Mouse (Mus musculus): ENCODE measurements around the gene Sox5.

Sox5 gene

DNA sequence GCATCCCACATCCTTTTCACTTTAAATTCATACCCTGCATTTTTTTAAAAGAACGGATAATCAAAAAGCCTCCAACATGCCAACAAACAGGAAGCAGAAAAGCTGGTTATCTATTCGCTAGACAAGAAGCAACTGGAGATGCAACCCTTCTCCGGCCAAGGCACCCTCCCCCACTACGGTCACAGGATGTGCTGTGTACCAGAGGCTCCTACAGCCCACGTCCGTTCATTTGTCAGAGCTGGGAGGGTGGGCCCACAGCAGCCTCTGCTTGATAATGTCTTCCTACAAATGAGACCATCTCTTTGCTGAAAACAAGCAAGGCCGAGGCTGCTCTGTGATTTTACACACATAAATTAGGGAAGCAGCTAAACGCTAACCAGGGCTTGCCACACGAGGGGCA, 69.9 kb downstream of the Sox5 start:
- peak; percentile 7 for DNase-seq

DNA sequence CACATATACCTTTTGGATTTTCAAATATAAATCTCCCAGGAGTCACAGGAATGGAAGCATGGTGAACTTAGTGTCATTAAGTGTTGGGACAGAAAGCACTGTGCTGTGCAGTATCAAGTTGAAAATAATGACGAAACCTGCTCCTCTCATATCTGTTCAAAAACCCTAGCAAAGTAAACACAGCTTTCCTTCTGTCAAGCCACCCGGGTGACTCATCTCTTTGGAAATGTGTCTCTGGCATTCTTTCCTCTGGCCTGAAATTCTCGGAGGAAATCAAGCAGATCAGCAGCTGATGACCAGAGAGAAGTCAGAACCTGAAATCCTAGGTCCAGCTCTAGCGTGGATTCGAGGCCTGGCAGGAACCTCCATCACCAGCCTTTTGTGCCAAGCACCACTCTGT, 71.0 kb downstream of the Sox5 start:
- DNase-seq: no peak

- no peak for DNase-seq
Measured at GRCm38 (mm10) chr6:144709614-144710180, 72.1 kb downstream of the Sox5 start.

DNA sequence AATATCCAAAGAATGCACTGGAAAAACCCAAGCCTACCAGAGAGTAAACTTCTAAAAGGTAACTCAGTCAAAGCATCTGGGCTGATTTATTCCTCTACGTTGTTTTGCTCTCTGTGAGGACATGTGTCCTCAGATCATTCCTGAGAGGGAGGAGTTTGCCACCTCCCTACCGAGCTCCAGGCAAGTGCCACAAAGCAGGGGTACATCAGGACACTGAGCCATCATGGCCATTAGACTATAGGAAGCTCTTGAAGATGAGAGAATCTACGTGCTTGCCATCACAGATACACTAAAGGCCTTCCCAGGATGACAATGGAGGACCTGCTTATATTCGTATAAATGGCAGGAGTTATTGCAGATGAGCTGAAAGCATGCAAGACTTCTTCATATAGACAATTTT, 73.4 kb downstream of the Sox5 start:
- DNase-seq: no peak

DNA sequence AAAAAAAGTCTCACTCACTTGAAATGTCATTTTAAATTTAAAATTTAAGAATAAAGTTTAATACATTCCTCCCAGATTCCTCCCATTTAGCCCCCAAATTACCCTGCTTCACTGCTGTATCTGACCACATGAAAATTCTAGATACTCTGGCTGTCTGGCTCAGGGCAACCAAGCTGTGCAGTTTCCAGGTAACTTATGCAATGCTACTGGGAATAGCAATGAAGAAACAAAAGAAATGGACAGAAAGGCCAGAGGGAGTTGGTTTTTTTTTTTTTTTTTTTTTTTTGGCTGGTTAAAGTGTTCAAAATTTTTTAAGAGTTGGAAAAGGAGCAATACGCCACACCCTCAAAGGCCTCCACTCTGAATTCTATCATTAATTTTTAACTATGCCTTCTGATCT, 73.8 kb downstream of the Sox5 start:
- no peak for DNase-seq

DNA sequence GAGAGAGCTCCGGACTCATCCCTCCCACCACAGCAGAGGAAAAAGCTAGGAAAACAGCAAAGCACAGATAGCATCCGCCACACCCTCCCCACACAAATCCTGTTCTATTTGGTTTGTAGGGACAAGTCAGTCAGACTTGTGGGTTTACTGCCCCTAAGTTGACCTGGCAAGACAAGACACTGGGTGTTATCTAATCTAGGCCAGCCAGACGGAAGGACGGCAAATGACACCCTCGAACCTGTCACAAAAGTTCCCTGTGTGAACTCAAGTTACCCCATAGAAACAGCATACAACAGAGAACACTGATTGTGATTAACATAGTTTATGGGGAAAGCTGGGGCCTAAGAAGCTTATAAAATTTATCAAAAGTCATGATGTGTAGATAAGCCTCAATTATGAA, 76.8 kb downstream of the Sox5 start:
- no peak for DNase-seq

DNA sequence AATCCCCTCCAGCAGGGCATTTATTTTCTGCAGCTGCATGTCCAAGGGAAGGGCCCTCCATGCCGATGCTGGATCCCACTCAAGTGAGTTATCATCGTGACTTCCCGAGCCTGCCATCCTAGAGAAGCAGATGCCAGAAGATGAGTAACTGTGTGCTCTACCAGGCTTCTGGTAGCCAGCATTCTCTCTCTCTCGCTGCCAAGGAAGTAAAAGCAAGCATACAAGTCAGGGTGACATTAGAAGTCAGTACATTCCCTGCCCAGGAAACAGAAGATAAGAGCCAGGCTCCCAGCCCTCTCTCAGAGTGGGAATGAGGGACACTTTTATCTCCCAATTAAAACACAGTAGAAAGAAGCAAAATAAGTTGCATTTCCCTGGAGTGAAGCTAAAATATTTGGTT, 86.1 kb downstream of the Sox5 start:
- no peak for DNase-seq

- DNase-seq: no peak
Measured at GRCm38 (mm10) chr6:144693211-144693899, 88.4 kb downstream of the Sox5 start.

- DNase-seq: no peak
Measured at GRCm38 (mm10) chr6:144691298-144692041, 90.3 kb downstream of the Sox5 start.

- DNase-seq: no peak
Measured at GRCm38 (mm10) chr6:144689076-144689475, 92.7 kb downstream of the Sox5 start.

DNA sequence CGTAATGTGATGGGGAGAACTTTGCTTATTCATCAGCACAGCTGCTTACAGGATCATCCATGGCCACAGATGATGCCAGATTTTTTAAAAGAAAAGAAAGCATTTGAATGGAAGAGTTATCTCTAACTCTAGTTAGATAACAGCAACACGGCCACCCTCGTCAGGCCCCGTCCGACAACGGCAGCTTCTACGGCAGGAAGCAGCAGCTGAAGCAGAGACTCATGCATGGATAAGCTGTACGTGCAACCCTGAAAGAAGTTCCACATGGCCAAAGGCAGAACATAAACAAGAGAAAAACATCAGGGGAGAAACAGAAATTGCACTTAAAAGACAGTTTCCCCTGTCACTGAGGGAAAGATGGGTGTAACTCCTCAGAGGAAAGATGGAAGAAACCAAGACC, 94.1 kb downstream of the Sox5 start:
- DNase-seq: no peak

DNA sequence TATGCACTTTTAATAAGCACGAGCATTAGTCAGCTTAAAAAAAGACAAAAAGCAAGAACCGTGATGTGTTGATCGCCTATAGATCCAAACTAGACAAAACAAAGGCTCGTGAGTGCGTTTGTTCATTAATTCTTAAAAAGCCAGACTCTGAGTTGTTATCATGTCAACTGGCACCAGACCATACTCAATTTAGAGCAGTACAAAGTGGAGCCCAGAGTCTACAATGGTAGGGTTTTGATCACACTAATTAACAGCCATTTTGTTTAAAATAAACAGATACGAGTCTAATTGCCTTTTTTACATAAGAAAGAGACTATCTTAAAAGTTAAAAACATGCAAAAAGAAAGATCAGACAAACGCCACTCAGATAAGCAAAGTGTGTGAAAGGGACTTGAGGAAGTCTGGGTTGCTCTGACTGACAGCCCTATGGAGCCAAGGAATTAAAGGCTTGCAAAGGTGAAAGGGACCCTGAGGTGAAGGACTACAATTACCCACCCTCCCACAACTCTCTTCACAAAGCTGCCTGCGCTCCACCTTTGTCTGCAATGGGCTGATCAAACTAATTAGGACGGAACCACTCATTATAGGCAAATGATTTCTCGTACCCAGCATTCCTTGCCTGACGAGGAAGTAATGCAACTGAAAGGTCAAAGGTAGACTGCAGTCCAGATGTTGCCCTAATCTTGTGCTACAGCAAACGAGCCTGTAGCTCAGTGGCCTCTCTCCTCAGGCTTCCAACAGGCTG, 100.6 kb downstream of the Sox5 start:
- DNase-seq: no peak

DNA sequence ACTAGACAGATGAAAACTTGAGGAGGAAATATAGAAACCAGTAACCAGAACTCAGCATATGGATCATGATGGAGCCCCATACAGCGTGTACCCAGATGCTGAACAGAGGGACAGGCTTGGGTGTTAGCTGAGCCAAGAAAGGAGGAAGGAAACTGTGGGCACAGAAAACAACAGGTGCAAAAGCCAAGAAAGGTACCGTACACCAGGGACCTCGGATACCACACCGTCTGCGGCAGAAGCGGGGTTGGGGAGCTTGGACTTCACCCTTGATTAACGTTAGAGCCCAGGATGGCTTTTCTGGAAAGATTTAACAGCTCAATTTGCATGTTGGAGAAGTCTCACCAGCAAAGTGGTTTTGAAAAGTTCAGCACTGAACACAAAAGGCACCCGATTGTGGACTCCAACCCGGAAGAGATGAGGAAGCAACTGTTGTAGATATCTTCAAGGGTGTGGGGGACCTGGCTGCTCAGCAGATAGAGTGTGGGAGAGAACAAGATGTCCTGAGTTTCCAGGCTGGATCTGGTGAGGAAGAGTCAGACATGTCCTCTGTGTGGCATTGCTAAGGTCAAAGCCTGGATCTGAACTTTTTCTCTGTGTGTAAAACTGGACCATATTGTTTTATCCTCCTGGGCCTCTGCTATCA, 104.2 kb downstream of the Sox5 start:
- no peak for DNase-seq

DNA sequence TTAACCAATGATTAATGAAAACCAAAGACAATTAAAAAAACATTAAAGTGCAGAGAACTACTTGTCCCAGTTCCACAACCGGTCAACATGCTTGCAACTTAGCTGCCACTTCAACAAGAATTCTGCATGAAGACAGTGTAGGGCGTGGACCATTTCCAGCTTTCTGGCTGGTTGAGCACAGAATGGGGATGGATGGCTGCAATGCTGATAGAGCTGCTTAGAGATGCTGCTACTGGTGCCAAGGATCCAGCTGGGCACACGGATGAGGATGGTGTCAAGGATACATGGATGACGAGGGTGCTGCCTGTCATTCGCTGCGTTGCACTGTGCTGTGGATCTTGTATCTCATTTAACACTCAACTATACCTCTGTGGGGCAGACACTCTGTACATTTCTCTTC, 106.7 kb downstream of the Sox5 start:
- DNase-seq: no peak

DNA sequence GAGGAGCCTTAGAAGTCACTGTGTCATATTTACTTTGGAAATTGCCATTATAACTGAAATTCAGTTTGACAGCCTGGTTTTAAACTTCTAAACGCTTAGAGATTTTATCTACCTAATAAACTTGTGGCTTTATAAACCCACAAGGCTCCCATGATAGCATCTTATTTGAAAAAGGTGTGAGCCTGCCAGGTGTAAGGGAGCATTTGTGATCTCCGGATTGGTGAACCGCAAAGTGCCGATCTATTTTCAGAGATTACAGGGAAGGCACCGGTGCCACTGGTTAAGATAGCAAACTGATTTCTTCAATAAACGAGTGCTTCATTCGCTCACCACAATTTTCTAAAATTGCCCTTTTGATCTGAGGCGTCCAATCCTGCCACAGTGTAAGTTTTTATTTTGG, 107.9 kb downstream of the Sox5 start:
- DNase-seq: no peak

- no peak for DNase-seq
Measured at GRCm38 (mm10) chr6:144670433-144671167, 111.2 kb downstream of the Sox5 start.

DNA sequence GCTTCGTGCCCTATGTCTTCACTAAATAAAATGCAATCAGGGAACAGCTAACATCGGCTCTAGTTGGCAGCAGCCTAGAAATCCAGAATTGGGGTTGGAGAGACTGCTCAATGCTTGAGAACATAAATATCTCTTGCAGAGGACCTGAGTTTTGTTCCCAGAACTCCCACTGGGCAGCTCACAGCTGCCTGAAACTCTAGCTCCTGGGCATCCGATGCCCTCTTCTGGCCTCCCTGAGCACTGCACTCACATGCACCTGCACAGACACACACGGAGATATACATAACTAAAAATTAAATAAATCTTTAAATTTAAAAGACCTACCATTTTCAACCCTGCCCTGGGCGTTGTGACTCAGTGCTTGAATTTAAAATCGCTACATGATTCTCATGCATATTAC, 115.2 kb downstream of the Sox5 start:
- DNase-seq: no peak

DNA sequence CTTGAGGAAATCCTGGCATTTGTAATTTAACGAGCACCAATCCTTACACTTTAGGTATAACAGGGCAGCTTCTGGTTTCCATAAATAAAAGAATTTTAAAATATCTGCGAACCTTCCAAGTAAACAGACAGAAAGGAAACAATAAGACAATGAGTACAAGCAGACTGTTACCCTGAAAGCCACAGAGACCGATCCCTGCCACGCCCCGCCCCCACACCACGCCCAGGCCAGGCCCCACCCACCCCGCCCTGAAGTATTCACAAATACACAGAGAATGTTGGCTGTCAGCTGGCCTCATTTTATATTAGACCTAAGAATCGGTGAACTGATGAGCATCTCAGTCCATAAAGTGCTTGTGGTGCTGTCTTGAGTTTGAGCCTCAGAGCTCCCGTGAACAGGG, 117.0 kb downstream of the Sox5 start:
- no peak for DNase-seq

- no peak for DNase-seq
Measured at GRCm38 (mm10) chr6:144663516-144664074, 118.2 kb downstream of the Sox5 start.

DNA sequence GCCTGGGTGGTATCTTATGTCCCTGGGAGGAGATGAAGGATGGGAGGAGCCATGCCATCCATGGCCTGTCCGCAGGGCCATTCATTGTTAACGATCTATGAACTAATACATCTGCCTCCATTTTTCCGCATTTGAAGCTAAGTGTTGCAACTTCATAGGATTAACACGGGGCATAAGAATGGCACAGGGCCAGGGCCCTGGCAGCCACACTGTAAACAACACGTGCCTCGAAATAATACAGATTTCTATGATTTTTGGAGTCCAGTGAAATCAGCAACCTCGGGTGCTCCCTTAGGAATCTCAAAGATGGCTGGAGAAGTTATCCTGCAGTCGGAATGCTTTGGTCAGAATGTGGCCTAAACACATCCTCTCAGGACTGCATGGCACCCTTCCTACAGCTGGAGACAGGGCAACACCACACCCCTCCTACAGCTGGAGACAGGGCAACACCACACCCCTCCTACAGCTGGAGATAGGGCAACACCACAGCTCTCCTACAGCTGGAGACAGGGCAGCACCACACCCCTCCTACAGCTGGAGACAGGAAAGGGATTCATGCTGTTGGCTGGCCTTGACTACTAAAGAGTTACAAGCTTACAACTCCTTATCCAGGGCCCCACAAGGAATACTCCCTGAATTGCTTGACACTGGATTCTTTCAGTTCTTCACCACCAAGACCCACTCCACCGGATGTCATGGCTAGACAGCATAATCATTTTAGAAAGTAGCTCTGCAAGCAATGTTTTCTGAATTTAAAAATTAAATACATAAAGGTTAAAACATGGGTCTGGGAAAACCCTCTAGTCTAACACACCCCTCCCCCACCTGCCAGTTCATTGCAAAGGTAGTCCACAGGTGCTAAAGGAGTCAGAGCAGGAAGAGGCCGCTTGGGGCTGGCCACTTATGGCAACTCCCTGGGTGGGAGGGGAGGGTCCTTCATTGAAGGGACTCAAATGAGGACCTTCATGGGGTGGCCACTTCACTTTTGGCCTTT, 122.4 kb downstream of the Sox5 start:
- no peak for DNase-seq

GRCm38 (mm10) chr6:144652876-144653275, 128.9 kb downstream of the Sox5 start:
- DNase-seq: no peak

Measured in kidney, adult 18-20 months (tissue).